Mouse (Mus musculus): ENCODE measurements around the gene Iqcm.

GRCm38 (mm10) chr8:75513786-75514185 is 65.3 kb downstream of the Iqcm start:
- TF ChIP-seq POLR2A (IDR thresholded peaks at IDR 0.05; ENCODE audit: control insufficient read depth, low read depth, low read length) (no peak), CTCF (IDR thresholded peaks at IDR 0.05; ENCODE audit: control insufficient read depth, insufficient read depth, insufficient replicate concordance, low read depth, low read length) (no peak)

Data from testis, adult 2 months (tissue).